Mouse (Mus musculus): Measurements from ENCODE around the gene Sgsh.

- TF ChIP-seq CTCF (IDR thresholded peaks at IDR 0.05; ENCODE audit: low read depth) (no peak), EP300 (optimal IDR thresholded peaks at IDR 0.05) (no peak)
Measured at GRCm38 (mm10) chr11:119375425-119375824, 20.1 kb upstream of the Sgsh start.
